Mouse (Mus musculus): Measurements from ENCODE around the gene Acsbg2. TPM values are rescaled to one million over a fixed set of nuclear protein-coding genes. Genes with fewer than 3 reads are reported as not detected.
"Not testable (repeated sequence)": the region's sequence is repeated elsewhere in the genome, so short reads cannot be mapped to it uniquely, and the experiment has no call there.

Gene Acsbg2
- not detected in 2 replicates for polyA plus RNA-seq (2015; fragmentation: Nextera tagmentation; extraction: Ambion mirVana)

GRCm38 (mm10) chr17:56874237-56874636, at the start of gene Acsbg2:
Acsbg2 (minus strand) TSS chr17:56874447.
- no peak for ATAC-seq (ENCODE audit: low FRiP score, low TSS enrichment)
- Histone ChIP-seq H3K4me3 (ENCODE audit: low read length) (no peak within 1 kb of the TSS), H3K36me3 (ENCODE audit: insufficient read depth, low read length) (no peaks in the 10 kb centered on the region), H3K4me2 (replicated peaks; ENCODE audit: low read depth, low read length) (no peak within 1 kb of the TSS), H3K9ac (replicated peaks; ENCODE audit: low read length) (no peak within 1 kb of the TSS), H3K9me3 (ENCODE audit: low read length) (no peaks in the 10 kb centered on the region), H3K27me3 (ENCODE audit: insufficient read depth, low read length) (no peaks in the 10 kb centered on the region), H3K4me1 (ENCODE audit: insufficient read depth, low read length) (no peaks in the 10 kb centered on the region), H3K27ac (ENCODE audit: low read length) (no peak within 1 kb of the TSS)
- WGBS, result 92% methylated on average over 2 of the region's 2 CpGs

- WGBS, result 70% methylated on average over 3 of the region's 3 CpGs
- Histone ChIP-seq H3K36me3 (ENCODE audit: insufficient read depth, low read length) (peaks cover 48% of the 10 kb centered on the region), H3K4me2 (replicated peaks; ENCODE audit: low read depth, low read length) (no peak overlapping the region), H3K9me3 (ENCODE audit: low read length) (no peaks in the 10 kb centered on the region), H3K4me1 (ENCODE audit: insufficient read depth, low read length) (no peaks in the 10 kb centered on the region), H3K4me3 (ENCODE audit: low read length) (no peak overlapping the region), H3K27ac (ENCODE audit: low read length) (no peak overlapping the region), H3K27me3 (ENCODE audit: insufficient read depth, low read length) (no peaks in the 10 kb centered on the region), H3K9ac (replicated peaks; ENCODE audit: low read length) (no peak overlapping the region)
- ATAC-seq (ENCODE audit: low FRiP score, low TSS enrichment), result no peak
Measured at GRCm38 (mm10) chr17:56919725-56920124, 45.5 kb upstream of the Acsbg2 start.

GRCm38 (mm10) chr17:56917166-56917565, 42.9 kb upstream of the Acsbg2 start:
- H3K4me1 ChIP-seq (ENCODE audit: insufficient read depth, low read length), result no peaks in the 10 kb centered on the region
- no peak overlapping the region for H3K4me3 ChIP-seq (ENCODE audit: low read length)
- 91% methylated on average over 2 of the region's 2 CpGs for WGBS
- peaks cover 49% of the 10 kb centered on the region for H3K36me3 ChIP-seq (ENCODE audit: insufficient read depth, low read length)
- H3K27me3 ChIP-seq (ENCODE audit: insufficient read depth, low read length), result no peaks in the 10 kb centered on the region
- H3K4me2 ChIP-seq (replicated peaks; ENCODE audit: low read depth, low read length), result no peak overlapping the region
- no peak overlapping the region for H3K27ac ChIP-seq (ENCODE audit: low read length)
- no peak overlapping the region for H3K9ac ChIP-seq (replicated peaks; ENCODE audit: low read length)
- H3K9me3 ChIP-seq (ENCODE audit: low read length), result no peaks in the 10 kb centered on the region
- ATAC-seq (ENCODE audit: low FRiP score, low TSS enrichment), result no peak

GRCm38 (mm10) chr17:56913444-56913843, 39.2 kb upstream of the Acsbg2 start:
- H3K27ac ChIP-seq (ENCODE audit: low read length), result no peak overlapping the region

GRCm38 (mm10) chr17:56913023-56913422, 38.8 kb upstream of the Acsbg2 start:
- Histone ChIP-seq H3K9me3 (ENCODE audit: low read length) (no peaks in the 10 kb centered on the region), H3K9ac (replicated peaks; ENCODE audit: low read length) (no peak overlapping the region), H3K27ac (ENCODE audit: low read length) (no peak overlapping the region), H3K27me3 (ENCODE audit: insufficient read depth, low read length) (no peaks in the 10 kb centered on the region), H3K4me2 (replicated peaks; ENCODE audit: low read depth, low read length) (no peak overlapping the region), H3K4me3 (ENCODE audit: low read length) (no peak overlapping the region), H3K36me3 (ENCODE audit: insufficient read depth, low read length) (peaks cover 50% of the 10 kb centered on the region), H3K4me1 (ENCODE audit: insufficient read depth, low read length) (no peaks in the 10 kb centered on the region)
- no peak for ATAC-seq (ENCODE audit: low FRiP score, low TSS enrichment)
- 87% methylated on average over 3 of the region's 3 CpGs for WGBS

More at GRCm38 (mm10) chr17:56913444-56913843, 39.2 kb upstream of the Acsbg2 start:
- Histone ChIP-seq H3K4me2 (replicated peaks; ENCODE audit: low read depth, low read length) (no peak overlapping the region), H3K9me3 (ENCODE audit: low read length) (no peaks in the 10 kb centered on the region), H3K4me3 (ENCODE audit: low read length) (no peak overlapping the region), H3K4me1 (ENCODE audit: insufficient read depth, low read length) (no peaks in the 10 kb centered on the region), H3K9ac (replicated peaks; ENCODE audit: low read length) (no peak overlapping the region), H3K27me3 (ENCODE audit: insufficient read depth, low read length) (no peaks in the 10 kb centered on the region), H3K36me3 (ENCODE audit: insufficient read depth, low read length) (peaks cover 48% of the 10 kb centered on the region)
- ATAC-seq (ENCODE audit: low FRiP score, low TSS enrichment), result no peak

GRCm38 (mm10) chr17:56909764-56910163, 35.5 kb upstream of the Acsbg2 start:
- H3K4me3 ChIP-seq (ENCODE audit: low read length); H3K4me2 ChIP-seq (replicated peaks; ENCODE audit: low read depth, low read length); H3K9me3 ChIP-seq (ENCODE audit: low read length); H3K4me1 ChIP-seq (ENCODE audit: insufficient read depth, low read length); H3K27ac ChIP-seq (ENCODE audit: low read length); H3K9ac ChIP-seq (replicated peaks; ENCODE audit: low read length); ATAC-seq (ENCODE audit: low FRiP score, low TSS enrichment); H3K27me3 ChIP-seq (ENCODE audit: insufficient read depth, low read length): not testable (repeated sequence)
- H3K36me3 ChIP-seq (ENCODE audit: insufficient read depth, low read length), result peaks cover 46% of the 10 kb centered on the region
- WGBS, result 94% methylated on average over 2 of the region's 2 CpGs

- Histone ChIP-seq H3K4me3 (ENCODE audit: low read length) (no peak overlapping the region), H3K4me1 (ENCODE audit: insufficient read depth, low read length) (no peaks in the 10 kb centered on the region), H3K9me3 (ENCODE audit: low read length) (no peaks in the 10 kb centered on the region), H3K36me3 (ENCODE audit: insufficient read depth, low read length) (peaks cover 43% of the 10 kb centered on the region), H3K27ac (ENCODE audit: low read length) (no peak overlapping the region), H3K4me2 (replicated peaks; ENCODE audit: low read depth, low read length) (no peak overlapping the region), H3K9ac (replicated peaks; ENCODE audit: low read length) (no peak overlapping the region), H3K27me3 (ENCODE audit: insufficient read depth, low read length) (no peaks in the 10 kb centered on the region)
- no peak for ATAC-seq (ENCODE audit: low FRiP score, low TSS enrichment)
- WGBS, result 79% methylated on average over 9 of the region's 9 CpGs
Measured at GRCm38 (mm10) chr17:56907887-56908286, 33.6 kb upstream of the Acsbg2 start.

- no peak overlapping the region for H3K27ac ChIP-seq (ENCODE audit: low read length)
- 94% methylated on average over 5 of the region's 5 CpGs for WGBS
- H3K9me3 ChIP-seq (ENCODE audit: low read length), result no peaks in the 10 kb centered on the region
- H3K4me2 ChIP-seq (replicated peaks; ENCODE audit: low read depth, low read length), result no peak overlapping the region
- H3K36me3 ChIP-seq (ENCODE audit: insufficient read depth, low read length), result peaks cover 46% of the 10 kb centered on the region
- H3K9ac ChIP-seq (replicated peaks; ENCODE audit: low read length), result no peak overlapping the region
- ATAC-seq (ENCODE audit: low FRiP score, low TSS enrichment), result peak; percentile 46; the same call in 1 of the 2 replicates
- no peaks in the 10 kb centered on the region for H3K4me1 ChIP-seq (ENCODE audit: insufficient read depth, low read length)
- H3K27me3 ChIP-seq (ENCODE audit: insufficient read depth, low read length), result no peaks in the 10 kb centered on the region
- H3K4me3 ChIP-seq (ENCODE audit: low read length), result no peak overlapping the region
Measured at GRCm38 (mm10) chr17:56907096-56907495, 32.8 kb upstream of the Acsbg2 start.

- no peak overlapping the region for H3K9ac ChIP-seq (replicated peaks; ENCODE audit: low read length)
- WGBS, result 92% methylated on average over 3 of the region's 3 CpGs
Measured at GRCm38 (mm10) chr17:56906166-56906565, 31.9 kb upstream of the Acsbg2 start.

GRCm38 (mm10) chr17:56902698-56903097, 28.5 kb upstream of the Acsbg2 start:
- no peaks in the 10 kb centered on the region for H3K27me3 ChIP-seq (ENCODE audit: insufficient read depth, low read length)
- no peaks in the 10 kb centered on the region for H3K9me3 ChIP-seq (ENCODE audit: low read length)
- H3K4me3 ChIP-seq (ENCODE audit: low read length), result no peak overlapping the region
- no peaks in the 10 kb centered on the region for H3K4me1 ChIP-seq (ENCODE audit: insufficient read depth, low read length)
- no peak overlapping the region for H3K9ac ChIP-seq (replicated peaks; ENCODE audit: low read length)
- ATAC-seq (ENCODE audit: low FRiP score, low TSS enrichment), result no peak
- no peak overlapping the region for H3K27ac ChIP-seq (ENCODE audit: low read length)
- H3K4me2 ChIP-seq (replicated peaks; ENCODE audit: low read depth, low read length), result no peak overlapping the region
- 92% methylated on average over 5 of the region's 5 CpGs for WGBS
- H3K36me3 ChIP-seq (ENCODE audit: insufficient read depth, low read length), result peaks cover 55% of the 10 kb centered on the region

More at GRCm38 (mm10) chr17:56906166-56906565, 31.9 kb upstream of the Acsbg2 start:
- Histone ChIP-seq H3K9me3 (ENCODE audit: low read length) (no peaks in the 10 kb centered on the region), H3K36me3 (ENCODE audit: insufficient read depth, low read length) (peaks cover 51% of the 10 kb centered on the region), H3K27me3 (ENCODE audit: insufficient read depth, low read length) (no peaks in the 10 kb centered on the region), H3K4me2 (replicated peaks; ENCODE audit: low read depth, low read length) (no peak overlapping the region), H3K27ac (ENCODE audit: low read length) (no peak overlapping the region), H3K4me1 (ENCODE audit: insufficient read depth, low read length) (no peaks in the 10 kb centered on the region), H3K4me3 (ENCODE audit: low read length) (no peak overlapping the region)
- no peak for ATAC-seq (ENCODE audit: low FRiP score, low TSS enrichment)

Data from kidney, embryonic 16.5 days (tissue).